Mouse (Mus musculus): Measurements from ENCODE around the gene Mrps2.
A peak's percentile ranks its signal among the peaks of the same experiment; 100 is the strongest.

Gene Mrps2

DNA sequence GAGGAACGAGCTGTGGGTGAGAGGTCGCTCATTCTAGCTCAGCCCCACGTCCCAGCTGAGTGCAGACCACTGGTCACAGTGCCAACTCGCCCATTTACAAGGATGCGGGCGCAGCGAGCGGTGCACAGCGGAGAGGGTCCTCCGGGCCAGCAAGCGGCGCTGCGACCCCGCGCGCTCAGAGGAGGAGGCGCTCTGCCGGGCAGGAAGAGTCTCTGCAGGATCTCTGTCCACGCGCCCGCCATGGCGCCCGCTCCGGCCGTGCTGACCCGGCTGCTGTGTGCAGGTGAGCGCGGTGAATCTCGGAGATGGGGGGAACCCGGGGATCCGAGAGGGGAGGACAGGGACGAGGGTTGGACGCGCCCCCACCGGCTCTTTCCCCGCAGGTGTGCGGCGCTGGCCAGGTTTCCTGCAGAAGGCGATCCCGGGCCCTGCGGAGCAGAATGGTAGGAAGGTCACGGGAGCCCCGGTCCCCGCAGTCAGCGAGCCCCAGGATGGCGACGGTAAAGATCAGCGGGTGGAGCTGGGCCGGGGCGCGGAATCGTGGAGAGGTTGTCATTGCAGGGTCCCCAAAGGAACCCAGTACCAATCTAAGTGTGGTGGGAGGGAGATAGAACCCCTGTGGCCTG lies at the start of gene Mrps2:
Mrps2 (plus strand) TSS at position 207 of the 626 bp plus-strand sequence.
- peak; percentile 90 for DNase-seq (ENCODE audit: low read depth, low spot score)

- peak; percentile 91 for DNase-seq (ENCODE audit: low read depth, low spot score)
These were observed 48.0 kb upstream of the Mrps2 start for GRCm38 (mm10) chr2:28419898-28420297.

GRCm38 (mm10) chr2:28423167-28423566 lies 44.7 kb upstream of the Mrps2 start:
- peak; percentile 82 for DNase-seq (ENCODE audit: low read depth, low spot score)

- no peak for DNase-seq (ENCODE audit: low read depth, low spot score)
These were observed 40.6 kb upstream of the Mrps2 start for GRCm38 (mm10) chr2:28427226-28427625.

- no peak for DNase-seq (ENCODE audit: low read depth, low spot score)
These were observed 37.0 kb upstream of the Mrps2 start for GRCm38 (mm10) chr2:28430846-28431245.

- DNase-seq (ENCODE audit: low read depth, low spot score), result peak; percentile 78
These were observed 35.1 kb upstream of the Mrps2 start for GRCm38 (mm10) chr2:28432811-28433210.

GRCm38 (mm10) chr2:28433512-28433911 lies 34.4 kb upstream of the Mrps2 start:
- DNase-seq (ENCODE audit: low read depth, low spot score), result no peak

GRCm38 (mm10) chr2:28435401-28435800 lies 32.5 kb upstream of the Mrps2 start:
- no peak for DNase-seq (ENCODE audit: low read depth, low spot score)

DNA sequence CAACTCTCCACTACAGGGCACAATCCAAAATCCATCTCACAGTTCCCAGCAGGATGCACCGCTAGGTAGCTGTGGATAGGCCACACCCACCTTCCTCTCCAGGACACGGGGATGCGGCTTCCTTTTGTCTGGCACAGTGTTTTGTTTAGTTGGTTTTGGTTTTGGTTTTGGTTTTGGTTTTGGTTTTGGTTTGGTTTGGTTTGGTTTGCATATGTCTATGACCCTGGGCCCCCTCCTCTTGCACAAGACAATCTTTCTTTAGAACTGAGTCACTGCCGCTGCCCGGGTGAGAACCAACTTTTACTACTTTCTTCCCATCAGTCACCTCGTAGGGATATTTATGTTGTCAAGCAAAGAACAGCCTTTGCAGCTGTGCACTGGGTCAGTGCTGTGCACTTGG lies 27.0 kb upstream of the Mrps2 start:
- no peak for DNase-seq (ENCODE audit: low read depth, low spot score)

DNA sequence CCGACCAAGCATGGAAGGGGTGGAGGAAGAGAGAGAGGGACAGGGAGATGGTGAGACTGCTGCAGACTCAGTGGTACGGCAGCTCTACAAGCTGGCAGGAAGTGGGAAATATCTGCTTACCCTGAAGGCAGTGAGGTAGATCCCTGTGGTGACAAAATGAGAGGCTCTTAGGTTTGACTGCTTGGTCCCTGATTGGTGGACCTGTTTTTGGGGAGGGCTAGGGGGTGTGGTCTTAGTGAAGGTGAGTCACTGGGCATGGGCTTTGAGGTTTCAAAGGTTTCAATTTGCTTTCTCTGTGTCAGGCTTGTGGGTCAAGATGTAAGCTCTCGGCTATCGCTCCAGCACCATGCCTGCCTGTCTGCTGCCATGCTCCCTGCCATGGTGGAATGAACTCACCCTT lies 22.8 kb upstream of the Mrps2 start:
- DNase-seq (ENCODE audit: low read depth, low spot score), result no peak

- DNase-seq (ENCODE audit: low read depth, low spot score), result no peak
These were observed 21.7 kb upstream of the Mrps2 start for GRCm38 (mm10) chr2:28446181-28446514.

GRCm38 (mm10) chr2:28446515-28447314 lies 21.2 kb upstream of the Mrps2 start, which contains the start of gene Ppp1r26:
Gene Ppp1r26, plus strand, starts transcription at chr2:28446800.
- DNase-seq (ENCODE audit: low read depth, low spot score), result no peak

DNA sequence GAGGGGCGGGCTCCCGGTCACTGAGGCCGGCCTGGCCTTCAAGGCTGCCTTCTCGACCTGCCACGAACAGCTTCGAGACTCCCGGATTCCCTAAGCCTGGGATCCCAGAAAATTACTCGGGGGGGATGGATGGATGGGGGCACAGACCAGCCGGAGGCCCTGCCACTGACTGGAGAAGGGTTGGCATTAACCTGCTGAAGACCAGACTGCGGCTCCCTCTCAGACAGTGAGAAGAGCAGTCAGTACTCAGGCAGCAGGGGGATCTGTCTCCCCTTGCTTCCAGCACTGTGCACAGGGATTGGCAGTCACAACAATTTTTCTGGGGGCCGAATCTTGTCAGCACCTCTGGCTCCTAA lies 20.6 kb upstream of the Mrps2 start:
- no peak for DNase-seq (ENCODE audit: low read depth, low spot score)

DNA sequence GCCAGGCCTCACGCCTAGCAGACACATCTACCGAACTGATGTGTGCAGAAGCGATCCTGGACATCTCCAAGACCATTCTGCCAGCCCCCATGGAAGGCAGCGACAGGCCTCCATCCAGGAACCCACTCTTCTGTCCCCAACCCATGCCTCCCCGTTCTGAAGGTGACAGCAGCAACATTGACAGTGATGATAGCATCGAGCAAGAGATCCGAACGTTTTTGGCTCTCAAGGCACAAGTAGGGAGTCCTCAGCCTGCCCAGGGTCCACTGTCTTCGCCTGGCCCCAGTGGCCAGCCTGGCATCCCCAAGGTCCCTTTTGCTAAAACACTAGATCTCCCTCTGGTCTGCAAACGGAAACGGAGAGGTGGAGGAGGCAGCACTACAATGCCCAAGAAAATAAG lies 16.2 kb upstream of the Mrps2 start:
- no peak for DNase-seq (ENCODE audit: low read depth, low spot score)

DNA sequence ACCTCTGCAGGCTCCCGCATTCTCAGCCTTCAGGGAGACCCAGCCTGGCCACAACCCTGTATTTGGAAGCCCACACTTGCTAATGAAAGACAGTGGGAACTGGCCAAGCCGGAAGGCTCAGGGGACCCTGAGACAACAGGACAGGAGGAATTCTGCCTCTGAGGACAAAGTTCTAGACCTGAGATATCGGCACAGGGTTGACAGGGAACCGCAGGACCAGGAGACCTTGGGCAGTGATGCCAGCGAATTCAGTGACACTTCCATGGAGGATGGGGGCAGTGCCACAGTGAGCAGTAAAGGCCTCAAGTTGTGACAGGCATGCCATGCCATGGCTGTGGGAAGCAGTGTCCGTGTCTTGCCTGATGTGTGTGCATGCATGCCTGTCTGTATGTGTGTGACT lies 14.3 kb upstream of the Mrps2 start:
- DNase-seq (ENCODE audit: low read depth, low spot score), result no peak

- no peak for DNase-seq (ENCODE audit: low read depth, low spot score)
These were observed 11.2 kb upstream of the Mrps2 start for GRCm38 (mm10) chr2:28456616-28457015.

- DNase-seq (ENCODE audit: low read depth, low spot score), result peak; percentile 88
These were observed 3.9 kb upstream of the Mrps2 start for GRCm38 (mm10) chr2:28463919-28464318.

GRCm38 (mm10) chr2:28464919-28465318 lies 2.9 kb upstream of the Mrps2 start:
- no peak for DNase-seq (ENCODE audit: low read depth, low spot score)

DNA sequence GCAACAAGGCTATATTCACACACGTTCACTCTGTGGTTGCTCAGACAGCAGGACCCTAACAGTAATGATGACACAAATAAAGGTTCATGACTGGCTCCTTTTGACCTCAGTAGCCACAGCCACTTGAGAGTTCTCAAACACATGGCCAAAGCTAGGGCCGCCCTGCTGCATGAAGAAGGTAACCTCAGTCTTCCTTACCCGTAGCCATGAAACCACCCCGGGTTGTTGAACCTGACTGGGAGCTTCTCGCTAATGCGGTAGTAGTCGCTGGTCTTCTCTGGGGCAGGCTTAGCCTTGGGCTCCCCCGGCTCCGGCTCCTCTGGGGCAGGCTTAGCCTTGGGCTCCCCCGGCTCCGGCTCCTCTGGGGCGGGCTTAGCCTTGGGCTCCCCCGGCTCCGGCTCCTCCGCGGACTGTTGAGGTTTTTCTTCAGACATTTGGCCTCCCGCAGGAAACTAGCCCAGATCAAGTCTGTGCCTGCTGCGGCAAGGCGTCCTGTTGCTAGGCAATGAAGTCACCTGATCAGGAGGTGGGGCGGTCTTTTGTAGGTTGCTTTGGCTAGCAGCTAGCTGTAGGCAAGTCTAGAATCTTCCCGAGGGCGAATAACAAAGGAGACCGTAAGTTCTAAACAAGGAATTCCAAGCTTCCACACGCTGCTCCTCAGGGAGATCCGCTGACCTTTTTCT lies 1.9 kb upstream of the Mrps2 start, which contains the start of gene 1700007K13Rik:
1700007K13Rik (minus strand) TSS at position 497 of the 683 bp plus-strand sequence.
- DNase-seq (ENCODE audit: low read depth, low spot score), result peak; percentile 96

DNA sequence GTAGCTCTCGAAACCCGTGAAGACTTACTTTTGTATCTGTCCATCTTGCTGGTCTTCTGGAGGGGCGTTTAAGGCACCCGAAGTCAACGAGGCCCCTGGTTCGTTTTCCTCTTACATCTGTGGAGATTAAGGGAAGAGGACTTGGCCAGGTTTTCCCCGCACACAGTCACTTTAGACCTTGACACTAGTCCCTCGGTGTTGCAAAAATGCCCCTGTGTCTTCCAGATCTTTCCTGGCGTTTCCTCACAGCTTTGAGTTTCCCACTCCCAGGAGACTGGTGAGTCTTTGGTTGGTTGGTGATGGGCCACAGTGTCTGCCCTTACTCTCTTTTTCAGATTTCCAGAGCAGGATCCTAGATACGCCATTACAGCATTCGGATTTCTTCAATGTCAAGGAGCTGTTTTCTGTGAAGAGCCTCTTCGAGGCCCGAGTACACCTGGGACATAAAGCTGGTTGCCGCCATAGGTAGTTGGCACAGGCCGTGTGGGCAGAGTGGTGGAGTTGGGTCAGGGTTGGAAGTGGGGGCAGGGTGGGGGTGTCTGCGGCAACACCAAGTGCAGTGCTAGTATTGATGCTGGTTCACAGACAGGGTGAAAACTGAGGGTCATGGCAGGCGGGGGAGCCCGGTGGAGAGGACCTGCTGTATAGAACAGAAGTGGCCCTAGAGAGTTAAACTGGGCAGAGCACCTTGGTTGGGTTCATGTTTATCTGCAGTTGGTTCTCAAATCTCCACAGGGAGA lies 790 bp downstream of the Mrps2 start:
- no peak for DNase-seq (ENCODE audit: low read depth, low spot score)

GRCm38 (mm10) chr2:28469461-28469860 lies 1.6 kb downstream of the Mrps2 start:
- no peak for DNase-seq (ENCODE audit: low read depth, low spot score)

DNA sequence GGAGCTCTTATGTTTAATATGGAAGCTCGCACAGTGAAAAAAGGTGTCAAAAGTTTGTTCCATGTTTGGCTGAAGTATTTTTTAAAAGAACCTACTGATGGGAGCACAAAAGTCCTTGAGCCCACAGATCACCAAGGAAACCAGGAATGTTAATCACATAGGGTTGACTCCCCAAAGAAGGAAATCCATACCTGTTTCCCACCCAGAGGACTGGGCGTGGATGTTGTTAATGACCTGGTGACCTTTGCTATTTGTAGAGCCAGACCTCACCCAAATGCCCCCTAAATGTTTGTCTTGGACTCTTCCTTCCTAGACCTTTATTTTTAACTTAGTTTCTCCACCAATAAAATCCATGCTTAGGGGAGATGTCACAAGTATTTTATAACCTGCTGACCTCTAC lies 2.7 kb downstream of the Mrps2 start:
- peak; percentile 72 for DNase-seq (ENCODE audit: low read depth, low spot score)

All from ES-CJ7 (cell line).